Mouse (Mus musculus) frontal cortex, postnatal 36 days (tissue): Measurements from ENCODE around the gene Lipt2.

Source experiments
- DNase-seq, 2 experiments: peaks; one replicate each; pipeline ENCODE4 v3.0.0; 2022; ENCODE audit warnings: low spot score in 2 of 2

The Lipt2 gene

DNA sequence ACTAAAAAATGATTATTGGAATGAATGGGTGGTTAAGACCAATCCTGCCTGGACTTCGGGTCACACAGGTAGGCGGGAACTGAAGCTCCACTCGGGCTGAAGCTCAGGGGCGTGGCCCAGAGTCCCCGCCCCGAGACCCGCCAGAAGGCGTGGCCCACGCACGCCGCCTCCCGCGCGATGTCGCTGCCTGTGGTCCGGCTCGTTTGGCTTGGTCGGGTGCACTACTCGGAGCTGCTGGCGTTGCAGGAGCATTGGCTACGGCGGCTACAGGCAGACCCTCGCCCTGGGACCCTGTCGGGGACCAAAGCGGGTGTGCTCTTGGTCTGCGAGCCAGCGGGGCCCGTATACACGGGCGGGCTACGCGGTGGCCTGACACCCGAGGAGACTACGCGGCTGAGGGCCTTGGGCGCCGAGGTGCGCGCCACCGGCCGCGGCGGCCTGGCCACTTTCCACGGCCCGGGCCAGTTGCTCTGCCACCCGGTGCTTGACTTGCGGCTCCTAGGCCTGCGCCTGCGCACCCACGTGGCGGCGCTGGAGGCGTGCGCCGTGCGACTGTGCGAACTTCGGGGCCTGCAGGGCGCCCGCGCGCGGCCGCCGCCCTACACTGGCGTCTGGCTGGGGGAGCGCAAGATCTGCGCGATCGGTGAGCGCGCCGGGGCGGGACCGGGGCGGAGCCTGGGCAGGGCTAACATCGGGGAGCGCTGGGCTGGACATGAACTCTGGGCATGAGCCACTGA lies at the start of gene Lipt2:
Gene Lipt2 (plus strand): TSS at position 173 of the 737 bp plus-strand sequence.
- peak; percentile 89 to 92 for DNase-seq

DNA sequence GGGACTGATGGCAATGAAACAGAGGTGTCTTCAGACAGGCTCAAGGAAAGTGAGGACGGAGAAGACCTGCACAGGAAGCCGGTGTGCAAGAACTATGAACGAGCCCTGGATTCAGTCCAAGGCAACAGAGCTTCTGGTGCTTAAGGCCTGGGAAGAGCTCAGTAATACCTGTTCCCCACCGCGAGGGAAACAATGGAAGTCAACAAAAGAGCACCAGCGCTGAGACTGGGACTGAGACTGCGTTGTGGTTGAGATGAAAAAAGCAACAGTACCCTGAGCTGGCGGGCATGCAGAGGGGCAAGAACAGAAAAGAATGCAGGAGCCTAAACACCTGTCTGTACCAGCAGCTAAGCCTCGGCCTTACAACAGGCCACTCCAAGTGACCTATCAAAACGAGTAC lies 47.6 kb upstream of the Lipt2 start:
- no peak for DNase-seq

DNA sequence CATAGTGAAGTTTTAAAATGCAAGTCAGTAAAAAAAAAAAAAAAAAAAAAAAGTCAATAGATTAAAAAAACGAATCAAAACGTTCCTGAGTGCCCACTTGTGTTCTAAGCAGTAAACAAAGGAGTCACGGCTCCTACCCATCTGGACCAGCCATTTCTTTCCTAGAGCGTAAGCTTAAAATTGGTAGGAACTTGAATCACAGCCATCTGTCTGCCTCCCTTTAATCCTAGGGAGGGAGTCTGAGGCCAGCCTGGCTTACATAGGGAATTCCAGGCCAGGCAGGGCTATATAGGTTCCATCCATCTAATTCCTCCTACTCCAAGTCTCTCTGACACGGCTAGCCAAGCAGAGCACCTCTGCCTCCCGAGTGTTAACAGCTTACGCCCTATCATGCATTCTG lies 45.3 kb upstream of the Lipt2 start:
- DNase-seq: no peak

DNA sequence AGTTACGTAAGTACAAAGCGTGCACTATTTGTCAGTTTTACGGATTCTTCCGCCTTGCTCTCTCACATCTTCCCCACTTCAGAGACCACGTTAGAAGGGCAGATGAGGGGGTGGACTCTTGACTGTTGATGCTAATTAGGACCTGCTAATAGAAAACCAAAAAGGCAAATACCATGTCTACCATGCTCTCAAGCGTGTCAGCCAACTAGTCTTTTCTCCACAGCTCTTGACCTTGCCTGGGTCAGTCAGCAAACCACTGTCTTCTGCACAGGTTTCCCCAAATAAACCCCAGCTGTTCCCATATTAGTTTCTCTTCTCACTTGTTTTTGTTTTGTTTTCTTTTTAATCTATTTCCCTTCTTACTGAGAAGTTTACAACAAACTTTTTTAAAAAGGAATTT lies 44.8 kb upstream of the Lipt2 start:
- no peak for DNase-seq

DNA sequence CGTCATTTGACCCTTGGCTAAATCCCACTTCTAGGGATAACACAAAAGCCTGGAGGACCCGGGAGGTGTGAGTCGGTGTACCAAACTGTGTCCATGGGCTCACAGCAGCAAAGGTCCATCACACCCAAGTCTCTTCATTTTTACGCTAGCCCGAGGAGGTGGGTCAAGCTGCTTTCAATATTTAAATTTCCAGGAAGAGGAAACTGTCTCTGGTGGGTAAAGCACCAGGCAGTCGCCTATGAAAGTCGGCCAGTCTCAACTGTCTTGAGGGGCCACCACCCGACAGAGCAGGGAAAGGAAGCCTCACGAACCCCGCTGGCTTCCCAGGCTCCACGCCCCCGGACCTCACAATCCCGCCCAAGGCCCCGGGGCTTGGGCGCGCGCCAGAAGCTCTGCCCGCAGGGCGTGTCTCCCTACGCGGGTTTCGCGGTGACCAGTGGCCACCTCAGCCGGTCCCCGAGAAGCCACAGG lies 38.3 kb upstream of the Lipt2 start:
- DNase-seq: peak in 1 of 2 experiments; percentile 38

DNA sequence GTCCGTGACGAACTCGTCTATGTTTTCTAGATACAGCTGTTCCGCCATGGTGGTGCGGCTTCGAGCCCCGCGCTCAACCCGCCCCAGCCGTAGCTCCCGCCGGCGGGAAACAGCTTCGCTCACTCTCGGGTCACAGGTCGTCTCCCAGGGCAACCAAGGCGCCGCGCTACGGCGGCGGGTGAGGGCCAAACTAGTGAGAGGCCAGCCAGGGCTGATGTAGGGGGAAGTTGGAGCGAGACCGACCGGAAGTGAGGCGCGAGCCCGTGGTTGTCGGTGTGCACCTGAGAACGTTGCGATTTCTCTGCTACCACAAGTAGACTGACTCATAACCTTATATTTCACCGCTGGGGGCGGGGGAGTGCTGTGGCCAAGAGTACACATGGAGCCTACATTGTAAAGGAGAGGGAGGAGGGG lies 37.7 kb upstream of the Lipt2 start, which contains the start of gene Pold3:
Gene Pold3 (minus strand): TSS at position 190 of the 414 bp plus-strand sequence.
- DNase-seq: peak; percentile 99 to 100

DNA sequence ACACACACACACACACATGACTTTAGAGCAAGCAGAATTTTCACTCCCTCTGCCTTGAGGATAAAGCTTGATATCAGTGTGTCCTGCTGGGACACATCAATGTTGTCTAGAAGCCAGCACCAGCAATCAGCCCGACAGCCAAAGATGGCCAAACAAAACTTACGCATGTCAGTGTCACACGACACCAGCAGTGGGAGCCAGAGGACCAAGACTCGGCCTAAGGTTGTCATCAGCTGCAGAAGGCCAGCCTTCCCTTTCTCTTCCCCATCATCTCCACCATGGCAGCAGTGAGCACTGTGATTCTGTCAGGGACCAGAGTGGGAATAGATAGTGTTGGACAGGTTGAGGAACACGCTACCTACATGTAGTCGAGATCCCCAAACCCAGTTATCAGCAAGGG lies 35.6 kb upstream of the Lipt2 start:
- DNase-seq: no peak

DNA sequence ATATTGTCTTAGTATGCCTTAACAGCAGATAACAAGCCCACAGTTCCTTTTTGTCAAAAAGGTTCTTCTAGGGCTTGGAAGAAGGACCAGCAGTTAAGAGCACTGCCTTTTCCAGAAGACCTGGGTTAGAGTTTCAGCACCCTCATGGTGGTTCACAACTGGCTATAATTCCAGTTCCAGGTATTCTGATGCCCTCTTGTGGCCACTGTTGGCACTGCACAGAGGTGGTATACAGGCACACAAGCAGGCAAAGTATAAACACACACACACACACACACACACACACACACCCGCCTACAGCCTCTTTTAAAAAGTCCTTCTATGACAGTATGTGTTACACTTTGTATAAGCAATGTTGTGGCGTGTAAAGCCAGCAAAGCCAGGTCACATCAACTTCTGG lies 34.9 kb upstream of the Lipt2 start:
- no peak for DNase-seq

DNA sequence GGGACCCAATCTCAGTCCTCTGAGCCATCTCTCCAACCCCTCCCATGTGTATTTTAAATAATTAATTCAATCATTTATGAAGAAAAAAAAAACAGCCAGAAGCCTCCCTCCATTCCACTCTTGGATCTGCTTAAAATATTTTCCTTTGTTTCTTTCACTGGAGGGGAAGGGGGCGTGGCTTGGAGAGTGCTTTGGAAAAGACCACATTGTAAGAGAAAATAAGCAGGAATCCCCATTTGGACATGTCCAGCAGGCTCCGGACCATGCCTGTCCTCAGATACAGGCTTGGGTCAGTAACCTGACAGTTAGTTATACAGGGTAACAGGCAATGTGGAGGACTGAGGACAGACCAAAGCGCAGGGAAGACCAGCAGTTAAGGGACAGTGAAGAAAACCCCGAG lies 33.9 kb upstream of the Lipt2 start:
- no peak for DNase-seq

DNA sequence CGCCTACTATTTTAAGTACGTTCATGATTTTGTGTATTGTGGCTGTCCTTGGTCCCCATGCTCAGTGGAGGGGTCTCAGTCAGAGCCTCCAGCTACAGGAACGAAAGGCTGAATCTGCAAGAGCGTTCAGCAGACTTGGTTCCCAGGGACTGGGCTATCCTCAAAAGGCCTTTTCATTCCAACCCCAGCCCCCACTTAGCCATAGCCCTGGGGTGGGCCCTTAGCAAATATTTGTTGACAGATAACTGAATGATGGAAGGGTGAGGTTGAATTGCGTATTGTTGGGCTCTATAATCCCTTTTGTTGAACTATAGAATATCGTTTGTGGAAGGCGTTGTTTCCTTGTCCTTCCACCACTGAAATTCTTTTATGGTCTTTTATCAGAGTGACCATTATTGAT lies 32.6 kb upstream of the Lipt2 start:
- no peak for DNase-seq

DNA sequence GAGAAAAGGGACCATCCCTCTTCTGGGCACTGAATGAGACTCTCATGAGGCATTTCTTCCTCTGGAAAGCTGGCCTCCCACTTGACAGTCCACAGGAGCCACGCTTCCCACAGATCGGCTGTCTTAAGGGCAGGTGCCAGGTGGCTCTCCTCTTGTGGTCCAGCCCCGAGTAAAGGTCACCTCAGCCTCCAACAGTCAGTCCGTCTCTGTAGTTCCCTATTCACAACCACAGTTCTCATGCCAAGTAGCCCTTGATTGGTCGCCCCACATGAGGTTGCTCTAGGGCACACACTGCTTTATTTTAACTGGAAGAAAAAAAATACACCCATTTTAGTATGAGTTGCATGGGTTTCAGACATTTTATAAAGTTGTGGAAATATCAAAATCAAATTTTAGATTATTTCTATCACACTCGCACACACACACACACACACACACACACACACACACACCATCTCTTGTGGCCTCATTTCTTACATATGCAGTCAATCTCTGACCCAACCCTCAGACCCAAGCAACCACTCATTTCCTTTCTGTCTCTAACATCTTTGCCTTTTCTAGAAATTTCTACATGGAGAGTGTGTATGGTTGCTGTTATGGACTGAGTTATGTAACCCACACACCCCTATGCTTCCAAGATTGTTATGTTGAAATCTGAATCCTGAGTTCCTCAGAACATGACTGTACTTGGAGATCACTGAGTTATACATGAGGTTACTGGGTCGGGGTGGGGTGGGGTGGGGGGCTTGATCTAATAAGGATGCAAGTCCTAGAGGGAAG lies 30.6 kb upstream of the Lipt2 start:
- no peak for DNase-seq

DNA sequence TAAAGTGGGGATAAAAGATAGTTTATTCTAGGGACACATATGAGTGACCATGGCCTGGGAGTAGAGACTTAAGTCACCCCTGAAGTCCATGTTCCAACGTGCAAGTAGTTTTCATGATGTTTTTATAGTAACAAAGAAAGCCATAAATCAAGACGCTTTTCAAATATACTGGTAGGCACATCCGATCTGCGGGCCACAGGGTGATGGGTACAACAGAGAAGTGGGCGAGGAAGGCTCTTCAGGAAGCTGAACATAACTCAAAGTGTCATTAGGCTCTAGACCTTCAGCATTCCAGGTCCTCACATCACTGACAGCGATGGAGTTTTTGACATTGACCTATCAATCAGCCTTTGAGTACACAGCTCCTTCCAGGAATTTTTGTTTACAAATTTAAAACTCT lies 28.5 kb upstream of the Lipt2 start:
- DNase-seq: no peak

DNA sequence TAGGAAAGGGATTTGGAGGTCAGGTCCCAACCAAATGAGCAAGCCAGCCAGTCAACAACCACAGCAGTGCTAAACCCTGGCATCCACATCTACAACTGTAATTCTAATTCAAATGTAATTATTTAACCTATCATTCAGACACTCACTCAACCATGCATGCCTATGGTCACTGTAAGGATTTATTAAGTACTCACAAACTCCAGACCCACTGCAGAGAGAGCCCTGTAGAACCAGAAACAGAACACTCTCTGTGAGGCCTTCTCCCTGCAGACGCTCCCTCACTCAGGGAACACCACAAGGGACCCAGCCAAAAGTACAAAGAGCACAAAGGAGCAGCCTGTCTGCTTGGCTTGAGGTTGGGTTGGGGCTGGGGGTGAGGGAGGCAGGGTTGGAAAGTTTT lies 26.7 kb upstream of the Lipt2 start:
- no peak for DNase-seq

DNA sequence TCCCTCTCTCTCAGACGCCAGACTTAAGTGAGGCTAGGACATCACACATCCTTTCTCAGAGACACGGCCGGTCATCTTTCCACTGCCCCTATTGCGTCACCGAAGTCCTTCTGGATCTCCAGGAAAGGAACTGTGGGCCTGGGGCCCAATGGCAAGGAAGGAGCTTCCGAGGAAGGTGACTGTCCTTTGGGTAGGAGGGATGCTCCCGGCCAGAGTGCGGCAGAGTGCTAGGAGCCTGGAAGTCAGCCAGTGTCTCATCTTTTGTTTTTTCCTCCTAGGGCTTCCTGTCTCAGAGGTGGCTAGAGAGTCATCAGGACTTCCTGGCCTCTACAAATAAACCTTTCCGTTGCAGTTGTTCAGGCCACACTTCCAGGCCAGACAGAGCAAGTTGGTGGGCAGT lies 22.0 kb upstream of the Lipt2 start:
- no peak for DNase-seq

DNA sequence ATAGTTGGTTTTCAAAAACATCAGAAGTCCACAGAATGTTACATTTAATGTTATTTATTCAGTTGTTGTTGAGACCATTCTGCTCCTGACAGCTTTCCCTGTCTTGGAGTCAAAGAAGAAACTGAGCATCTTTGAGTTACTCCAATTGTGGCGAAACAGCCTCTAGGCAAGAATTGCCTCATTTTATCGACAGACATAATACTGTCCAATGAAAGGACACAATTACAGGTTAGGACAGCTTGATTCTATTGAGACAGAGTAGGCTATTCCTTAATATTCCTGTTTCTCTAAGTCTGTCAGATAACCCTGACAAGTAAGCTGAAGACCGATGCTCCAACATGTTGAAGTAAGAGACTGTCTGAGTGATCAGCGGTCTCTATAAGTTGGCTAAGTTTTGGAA lies 21.0 kb upstream of the Lipt2 start:
- no peak for DNase-seq

DNA sequence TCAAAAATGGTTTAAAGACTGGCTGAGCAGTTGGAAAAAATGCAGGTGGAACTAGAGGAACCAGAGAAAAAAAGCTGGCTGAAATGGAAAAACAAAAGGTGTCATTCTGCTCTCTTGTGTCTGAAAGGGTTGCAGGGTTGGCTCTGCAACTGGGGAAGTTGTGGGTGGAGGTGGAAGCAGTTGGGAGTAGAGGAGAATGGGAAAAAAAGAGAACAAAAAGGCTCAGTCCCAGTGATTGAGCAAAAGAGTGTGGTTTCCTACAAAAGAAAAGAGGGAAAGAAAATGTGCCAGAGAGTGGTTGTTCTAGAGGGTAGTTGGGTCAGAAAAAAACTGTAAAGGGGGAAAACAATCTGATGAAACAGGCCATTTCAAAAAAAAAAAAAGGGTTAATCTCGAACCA lies 18.5 kb upstream of the Lipt2 start:
- no peak for DNase-seq

DNA sequence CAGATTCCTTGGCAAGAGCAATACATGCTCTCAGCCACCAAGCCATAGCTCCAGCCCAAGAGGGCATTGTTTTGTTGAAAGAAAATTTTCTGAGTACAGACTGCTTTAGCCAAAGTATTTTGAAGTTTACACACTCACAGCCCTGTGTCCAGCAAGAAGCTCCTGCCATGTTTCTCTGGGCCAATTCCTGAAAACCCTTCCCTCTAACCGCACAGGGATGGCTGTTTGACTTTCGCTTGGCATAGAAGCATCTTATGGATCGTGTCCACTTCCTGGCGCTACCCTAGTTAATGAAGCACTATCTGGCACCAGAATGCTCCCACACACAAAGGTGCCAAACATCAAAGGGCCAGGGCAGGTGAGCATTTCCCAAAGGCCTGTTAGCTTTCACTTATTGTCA lies 10.5 kb upstream of the Lipt2 start:
- DNase-seq: no peak

DNA sequence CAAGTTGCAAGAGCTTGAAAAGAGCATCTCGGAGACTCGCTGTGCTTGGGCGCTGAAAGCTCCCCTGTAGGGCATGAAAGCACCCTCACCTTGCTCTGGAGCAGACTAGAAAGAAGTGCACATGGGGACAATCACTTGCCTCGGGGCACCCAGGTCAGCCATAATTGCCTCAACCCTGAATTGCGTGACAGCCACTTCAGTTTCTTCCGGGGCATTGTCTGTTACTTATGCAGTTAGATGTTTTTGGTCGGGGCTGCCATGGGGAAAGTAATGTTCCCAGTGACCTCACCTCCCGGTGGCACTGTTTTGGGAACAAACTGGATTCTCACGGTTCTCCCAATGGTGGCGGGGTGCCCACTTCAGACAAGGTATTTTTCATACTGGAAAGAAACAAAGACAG lies 9.0 kb upstream of the Lipt2 start:
- no peak for DNase-seq

DNA sequence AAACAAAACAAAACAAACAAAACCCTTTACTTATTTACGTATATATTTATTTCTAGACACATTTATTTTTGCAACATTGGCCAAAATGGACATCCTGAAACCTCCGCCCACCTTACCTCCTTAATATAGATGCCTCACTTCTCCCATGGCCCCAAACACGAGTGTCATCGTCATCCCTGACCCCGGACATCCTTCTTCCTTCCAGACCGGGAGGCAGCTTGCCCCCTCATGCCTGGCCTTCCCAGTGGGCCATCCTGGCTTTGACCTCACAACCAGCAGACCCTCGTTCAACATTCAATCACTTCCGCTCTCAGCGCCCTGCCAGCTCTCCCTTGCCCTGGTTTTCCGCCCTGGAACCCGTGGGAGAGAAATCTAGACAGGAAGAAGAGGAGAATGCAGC lies 8.5 kb upstream of the Lipt2 start:
- no peak for DNase-seq

DNA sequence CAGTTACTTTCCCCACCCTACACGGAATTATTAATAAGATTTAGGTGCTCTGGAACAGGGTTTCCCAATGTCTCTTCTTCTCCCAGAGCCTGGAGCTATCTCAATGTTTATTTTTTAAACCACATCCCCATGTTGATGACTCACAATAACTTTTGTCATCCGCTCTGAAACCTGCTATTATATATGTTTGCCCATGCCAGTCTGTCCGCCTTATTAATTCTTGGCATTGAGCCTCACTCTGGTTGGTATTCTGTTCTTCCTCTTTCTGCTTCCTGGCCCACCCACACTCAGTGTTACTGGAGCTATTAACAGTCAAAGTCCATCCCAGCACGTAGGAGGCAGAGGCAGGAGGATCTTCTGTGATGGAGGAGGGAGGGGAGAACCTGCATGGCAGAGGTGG lies 1.4 kb upstream of the Lipt2 start:
- no peak for DNase-seq

DNA sequence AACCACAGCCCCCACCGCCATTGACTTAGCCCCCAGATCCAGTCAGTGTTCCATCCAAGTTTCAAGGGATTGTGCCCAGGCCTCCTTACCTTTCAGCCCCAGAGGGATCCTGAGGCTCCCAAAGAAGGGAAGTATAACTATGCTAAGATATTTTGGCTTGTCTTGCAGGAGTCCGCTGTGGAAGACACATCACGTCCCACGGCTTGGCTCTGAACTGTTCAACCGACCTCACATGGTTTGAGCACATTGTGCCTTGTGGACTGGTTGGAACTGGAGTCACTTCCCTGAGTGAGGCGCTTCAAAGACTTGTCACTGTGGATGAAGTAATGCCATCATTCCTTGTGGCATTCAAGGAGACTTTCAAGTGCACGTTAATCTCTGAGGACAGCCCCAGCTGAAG lies 929 bp downstream of the Lipt2 start:
- DNase-seq: no peak

DNA sequence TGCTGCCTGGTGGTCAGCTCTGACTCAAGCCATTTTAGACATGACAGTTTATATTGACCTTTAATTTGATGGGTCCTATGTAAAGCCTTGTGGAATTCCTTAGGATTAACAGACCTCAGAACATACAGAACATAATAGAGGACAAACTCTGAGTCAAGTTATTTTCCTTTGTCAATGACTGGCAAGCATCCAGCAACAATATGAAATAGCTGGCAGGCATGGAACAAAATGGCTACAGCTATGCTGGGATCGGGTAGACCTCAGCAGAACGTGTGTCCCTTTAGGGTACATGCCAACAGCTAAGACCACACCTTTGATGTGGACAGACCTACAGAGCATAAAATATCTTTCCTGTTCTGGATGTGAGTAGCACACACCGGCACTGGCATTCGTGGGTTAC lies 4.4 kb downstream of the Lipt2 start:
- DNase-seq: no peak

DNA sequence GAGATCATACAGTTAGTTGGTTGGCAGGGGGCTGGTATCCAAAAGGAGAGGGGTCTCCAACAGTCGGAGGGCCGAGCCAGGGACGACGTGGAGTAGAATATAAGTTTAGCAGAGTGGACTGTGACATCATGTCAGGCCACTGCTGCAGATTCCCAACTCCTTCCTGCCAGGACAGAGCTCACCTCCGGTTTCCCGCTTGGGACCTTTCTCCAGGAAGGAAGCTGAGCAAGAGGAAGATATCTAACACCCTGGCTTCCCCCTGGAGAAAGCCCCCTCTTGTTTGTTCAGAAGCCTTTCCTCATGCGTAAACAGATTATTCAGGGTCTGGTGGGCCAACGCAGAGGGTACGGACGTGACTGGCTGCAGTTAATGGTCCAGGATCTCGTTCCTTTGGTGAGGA lies 9.6 kb downstream of the Lipt2 start:
- DNase-seq: no peak
